Mouse (Mus musculus) heart, postnatal 36 days (tissue): ENCODE measurements around the gene Pola1. TPM values are rescaled to one million over a fixed set of nuclear protein-coding genes. Genes with fewer than 3 reads are reported as not detected.
"Not testable (repeated sequence)": the region's sequence is repeated elsewhere in the genome, so short reads cannot be mapped to it uniquely, and the experiment has no call there.

ENCODE experiments used
- DNase-seq, 2 experiments: peaks; one replicate each; pipeline ENCODE4 v3.0.0; 2021 to 2022
- intact Hi-C: fragments of 180-260 bp; cut with DNase I; formaldehyde crosslinking; loops from one replicate; pipeline ENCODE4 v1.15.1; 2025
- total RNA-seq, 2 experiments: library from RNA; stranded (reverse); gene quantifications; 2 replicates each; pipeline ENCODE4 v1.2.3; 2021

Pola1 gene
- total RNA-seq, 2 experiments from 2014 or later: 4.0 to 4.9 TPM

DNA sequence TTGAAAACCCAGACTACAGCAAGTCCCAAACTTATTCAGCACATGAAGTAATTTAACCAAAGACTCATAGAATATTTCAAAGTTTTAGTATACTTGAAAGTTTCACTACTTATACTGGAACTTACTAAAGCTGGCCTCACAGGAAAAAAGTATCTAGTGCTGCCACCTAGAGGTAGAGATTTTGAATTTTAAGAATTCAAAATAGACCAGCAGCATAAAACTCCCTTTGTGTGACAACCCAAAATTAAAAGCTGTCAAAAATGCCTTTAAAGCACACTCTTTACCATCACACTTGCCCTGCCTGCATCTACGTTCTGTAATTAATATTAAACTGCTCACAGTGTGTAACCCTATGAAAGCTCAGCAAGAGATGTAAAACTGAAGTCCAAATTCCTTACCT is 166.2 kb downstream of the Pola1 start:
- DNase-seq: no peak
- intact Hi-C loops: loop anchor here (2.0 kb wide), 1 partner anchor 397 kb away; no protein-coding TSS in a partner anchor

DNA sequence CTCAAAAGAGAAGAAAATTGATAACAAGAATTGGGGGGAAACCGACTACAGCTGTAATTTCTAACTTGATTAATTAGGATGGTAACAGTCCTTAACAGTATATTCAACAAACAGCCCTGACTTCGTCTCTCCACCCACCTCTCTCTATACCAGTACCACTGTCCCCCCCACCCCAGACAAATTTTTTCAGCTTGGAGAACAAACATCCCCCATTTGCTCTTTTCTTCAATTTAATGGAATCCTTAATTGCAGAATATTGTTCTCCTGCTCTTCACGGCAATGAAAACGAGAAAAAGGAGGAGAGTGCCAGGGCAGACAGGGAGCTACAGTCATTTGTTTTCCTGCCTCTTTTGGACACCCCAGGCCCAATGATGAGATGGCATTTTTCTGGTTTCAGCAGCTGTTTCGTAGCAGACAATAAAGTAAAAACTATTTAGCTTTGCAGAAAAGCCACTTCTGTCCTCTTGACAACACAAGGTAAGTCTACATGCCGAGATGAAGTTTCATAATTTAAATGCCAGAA is 202.2 kb downstream of the Pola1 start:
- no peak for DNase-seq
- intact Hi-C loops: no loop called here

DNA sequence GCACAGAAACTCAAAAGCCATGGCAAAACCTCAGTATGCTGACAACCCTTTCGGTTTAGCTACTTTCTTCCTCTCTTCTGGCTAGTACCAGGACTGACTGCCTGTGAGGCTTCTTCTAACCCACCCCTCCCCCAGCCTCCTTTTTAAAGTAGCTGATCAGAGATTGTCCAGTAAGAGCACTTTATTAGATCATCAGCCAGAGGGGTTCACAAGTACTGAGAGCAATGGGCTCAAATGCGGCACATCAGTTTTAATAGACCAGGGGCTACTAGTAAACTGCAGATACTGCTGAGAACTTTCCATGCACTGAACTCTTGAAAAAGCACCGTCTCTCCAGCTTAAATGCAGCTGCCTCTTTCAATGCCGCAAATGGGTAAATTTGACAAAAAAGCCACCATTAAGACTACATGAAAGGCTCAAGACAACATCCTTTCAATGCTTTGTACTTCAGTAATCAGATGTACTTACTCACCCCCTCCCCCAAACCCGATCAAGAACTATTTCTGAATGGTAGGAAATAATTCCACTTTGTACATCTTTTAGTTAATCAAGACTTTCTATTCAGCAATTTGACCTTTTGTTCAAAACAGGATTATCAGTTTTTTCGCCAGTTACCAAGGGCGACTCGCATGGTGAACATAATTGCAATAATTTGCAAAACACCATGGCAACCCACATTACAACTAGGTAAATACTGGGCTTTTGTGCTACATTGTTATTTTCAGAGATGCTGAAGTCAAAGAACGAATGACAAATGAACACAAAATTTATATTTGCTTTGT is 202.8 kb downstream of the Pola1 start:
- intact Hi-C loops: no loop called here
- no peak for DNase-seq

DNA sequence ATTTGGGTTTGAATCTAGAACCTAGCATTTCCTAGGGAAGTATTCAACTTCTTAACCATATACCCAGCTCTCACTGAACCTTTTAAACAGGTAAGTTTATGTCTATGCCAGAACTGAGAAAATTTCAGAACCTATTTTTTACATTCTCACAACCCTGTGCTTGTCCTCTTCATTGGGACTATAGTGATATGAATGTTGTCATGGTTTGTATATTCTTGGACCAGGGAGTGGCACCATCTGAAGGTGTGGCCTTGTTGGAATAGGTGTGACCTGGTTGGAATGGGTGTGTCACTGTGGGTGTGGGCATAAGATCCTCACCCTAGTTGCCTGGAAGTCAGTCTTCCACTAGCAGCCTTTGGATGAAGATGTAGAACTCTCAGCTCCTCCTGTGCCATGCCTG is 231.1 kb downstream of the Pola1 start:
- intact Hi-C loops: not testable (repeated sequence)

DNA sequence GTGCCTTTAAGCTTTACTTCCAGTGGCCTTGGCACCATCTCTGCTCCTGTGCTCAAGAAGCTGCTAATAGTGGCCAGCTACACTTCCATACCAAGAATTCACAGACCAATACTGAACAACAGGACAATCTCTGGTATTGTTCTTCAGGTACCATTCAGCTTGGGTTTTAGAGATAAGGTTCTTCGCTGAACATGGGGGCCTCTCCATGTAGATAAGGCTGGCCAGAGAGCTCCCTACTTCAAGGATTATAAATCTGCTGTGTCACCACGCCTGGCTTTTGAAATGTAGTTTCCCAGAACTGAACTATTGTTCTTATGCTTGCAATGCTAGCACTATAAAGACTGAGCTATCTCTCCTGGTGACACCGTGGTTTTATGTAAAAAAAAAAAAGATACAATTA is 234.9 kb downstream of the Pola1 start:
- intact Hi-C loops: no loop called here
- DNase-seq: no peak

More for the DNA sequence above, 231.1 kb downstream of the Pola1 start:
- not testable (repeated sequence) for DNase-seq

DNA sequence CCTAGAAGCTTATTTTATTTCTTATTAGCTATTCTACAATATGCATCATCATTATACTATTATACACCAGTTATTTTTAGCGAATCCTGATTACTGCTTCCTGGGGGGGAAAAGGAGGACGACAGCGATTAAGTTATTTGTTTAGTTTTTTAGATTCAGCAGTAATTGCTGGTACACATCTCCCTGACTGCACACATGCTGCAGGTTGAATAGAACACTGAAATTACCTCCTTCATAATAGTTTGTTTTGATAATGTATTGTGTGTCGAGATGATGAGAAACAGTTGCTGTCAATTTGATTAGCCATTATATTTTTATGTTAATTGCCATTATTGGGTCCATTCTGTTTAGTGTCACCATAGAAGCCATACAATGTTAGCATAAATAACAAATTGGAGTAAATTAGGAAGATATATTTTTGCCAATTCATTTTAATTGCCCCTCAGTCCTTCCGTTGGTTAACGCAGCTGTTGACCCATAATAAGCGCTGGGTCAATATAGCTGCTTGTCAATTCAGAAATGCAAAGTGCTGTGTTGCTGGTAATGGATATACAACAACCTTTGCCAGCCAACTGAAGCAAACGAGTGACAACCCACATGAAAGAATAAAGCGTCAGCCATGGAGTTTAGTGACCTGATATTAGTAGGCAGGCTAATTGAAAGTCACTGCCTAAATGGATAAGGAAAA is 254.5 kb downstream of the Pola1 start:
- no peak for DNase-seq

DNA sequence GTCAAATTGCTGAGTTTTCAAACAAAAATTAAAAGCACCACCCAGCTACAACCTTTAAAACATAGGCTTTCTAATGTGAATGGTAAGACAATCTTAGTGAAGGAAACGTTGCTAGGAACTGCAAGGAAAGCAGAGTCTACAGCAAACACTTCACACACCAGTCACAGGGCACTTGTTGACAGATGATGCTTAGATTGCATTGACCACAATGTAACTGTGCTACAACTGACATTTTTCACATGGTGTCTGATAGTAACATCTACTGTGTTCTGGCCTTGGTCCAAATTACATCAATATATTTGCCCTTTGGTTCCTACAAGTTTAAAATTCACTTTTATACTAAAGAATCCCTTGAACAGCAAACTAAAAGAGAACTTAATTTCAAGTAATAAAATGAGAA is 258.5 kb downstream of the Pola1 start:
- intact Hi-C loops: no loop called here
- no peak for DNase-seq

More for the DNA sequence above, 254.5 kb downstream of the Pola1 start:
- intact Hi-C loops: no loop called here

DNA sequence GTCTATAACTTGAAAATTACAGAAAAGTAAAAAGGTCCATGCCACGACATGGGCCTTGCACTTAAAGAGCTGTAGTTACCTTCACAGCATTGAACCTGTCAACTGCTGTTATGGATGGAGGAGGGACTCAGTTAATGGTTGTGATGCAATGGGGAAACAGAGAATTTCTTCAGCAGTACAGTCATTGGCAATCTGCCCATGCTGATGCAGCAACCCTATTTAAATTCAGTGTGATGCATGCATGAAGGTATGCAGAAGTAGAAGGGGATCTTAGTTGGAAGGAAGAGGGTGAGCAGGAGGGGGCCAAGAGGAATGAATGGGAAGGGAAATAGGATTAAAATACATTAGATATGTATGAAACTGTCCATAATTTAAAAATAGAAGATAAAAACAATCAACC is 262.2 kb downstream of the Pola1 start:
- no peak for DNase-seq
- intact Hi-C loops: no loop called here

DNA sequence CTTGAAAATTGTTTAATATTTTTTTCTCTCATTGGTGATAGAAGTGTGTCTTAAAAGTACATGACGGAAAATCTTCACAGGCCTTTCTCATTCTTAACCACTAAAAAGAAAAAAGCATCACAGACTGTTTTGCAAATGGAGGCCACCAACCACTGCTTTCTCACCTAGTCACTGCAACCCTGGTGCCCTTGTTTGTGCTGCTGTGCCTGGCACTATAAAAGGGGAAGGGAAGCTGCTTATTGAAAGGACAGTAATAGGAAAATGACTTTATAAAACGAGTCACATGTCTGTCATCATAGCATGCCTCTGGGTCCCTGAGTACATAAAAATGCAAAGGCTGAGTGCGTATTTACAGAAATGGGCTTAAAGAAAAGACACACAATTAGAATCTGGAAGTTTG is 263.7 kb downstream of the Pola1 start:
- intact Hi-C loops: no loop called here

DNA sequence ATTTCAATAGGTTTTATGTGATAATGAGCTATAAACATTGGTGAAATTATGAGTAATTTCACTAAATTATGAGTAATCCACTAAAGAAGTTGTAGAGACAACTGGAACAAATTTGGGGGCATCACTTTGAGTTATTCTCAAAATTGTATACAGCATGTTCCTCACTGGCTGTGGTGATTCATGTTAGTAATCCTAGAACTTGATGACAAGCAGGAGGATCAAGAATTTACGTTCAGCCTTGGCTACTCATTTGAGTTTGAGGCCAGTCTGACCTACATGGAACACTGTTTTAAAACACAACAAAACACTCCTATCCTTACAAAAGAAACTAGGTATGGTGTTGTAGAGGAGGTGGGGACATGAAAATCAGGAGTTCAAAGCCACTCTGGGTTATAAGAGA is 310.6 kb downstream of the Pola1 start:
- DNase-seq: no peak
- intact Hi-C loops: no loop called here

More for the DNA sequence above, 263.7 kb downstream of the Pola1 start:
- no peak for DNase-seq

DNA sequence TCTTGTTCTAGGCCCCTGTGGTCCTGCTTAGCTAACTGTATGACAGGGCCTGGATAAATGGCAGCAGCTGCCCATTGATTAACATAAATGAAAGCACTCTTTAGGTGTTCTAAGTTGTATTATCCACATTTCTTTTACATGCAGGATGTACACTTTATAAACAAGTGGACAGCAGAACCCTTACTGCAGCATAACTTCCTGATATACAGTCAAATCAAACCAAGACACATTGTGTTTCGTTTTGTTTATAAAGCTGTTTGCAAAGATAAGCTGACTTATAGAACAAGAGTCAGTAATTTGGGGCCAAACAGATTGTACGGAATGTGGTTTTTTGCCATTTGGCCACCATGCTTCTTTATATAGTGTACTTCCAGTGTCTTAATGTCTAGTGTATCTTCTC is 312.0 kb downstream of the Pola1 start:
- intact Hi-C loops: no loop called here
- DNase-seq: no peak

DNA sequence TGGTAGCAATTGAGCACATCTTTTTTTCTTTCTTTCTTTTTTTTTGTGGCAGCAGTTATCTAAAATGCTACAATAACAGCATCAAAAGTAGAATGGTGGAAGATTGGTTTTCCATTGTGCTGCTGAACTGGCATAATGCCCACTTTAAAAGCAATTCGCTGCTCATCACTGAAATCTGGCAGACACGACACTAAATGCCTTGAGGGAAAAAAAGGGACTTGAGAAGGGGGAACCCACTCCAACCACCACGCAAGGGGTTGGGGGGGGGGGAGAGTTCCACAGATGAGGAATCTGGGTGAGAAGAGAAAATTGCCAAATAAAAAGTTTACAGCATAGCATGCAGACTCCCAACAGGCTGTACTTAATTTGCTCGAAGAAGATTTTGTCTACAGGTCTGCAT is 314.4 kb downstream of the Pola1 start:
- intact Hi-C loops: no loop called here

DNA sequence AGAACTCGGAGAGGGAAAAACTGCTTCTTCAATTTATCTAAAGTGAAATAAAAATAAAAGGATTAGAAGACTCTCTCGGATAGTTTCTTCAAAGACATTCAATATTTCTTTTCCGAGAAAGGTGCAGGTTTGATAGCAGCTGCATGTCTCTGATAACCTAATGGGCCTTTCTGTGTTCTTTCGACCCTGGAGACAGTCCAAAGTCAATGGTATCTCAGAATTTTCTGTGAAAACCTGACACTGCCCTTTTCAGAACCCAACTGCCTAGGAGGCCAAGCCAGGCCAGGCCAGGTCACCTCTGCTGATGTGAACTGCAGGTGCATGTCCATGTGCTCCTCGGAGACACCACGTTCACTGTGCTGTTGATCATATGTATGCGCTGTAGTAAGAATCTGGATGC is 326.2 kb downstream of the Pola1 start:
- intact Hi-C loops: no loop called here
- DNase-seq: no peak

More for the DNA sequence above, 314.4 kb downstream of the Pola1 start:
- no peak for DNase-seq

DNA sequence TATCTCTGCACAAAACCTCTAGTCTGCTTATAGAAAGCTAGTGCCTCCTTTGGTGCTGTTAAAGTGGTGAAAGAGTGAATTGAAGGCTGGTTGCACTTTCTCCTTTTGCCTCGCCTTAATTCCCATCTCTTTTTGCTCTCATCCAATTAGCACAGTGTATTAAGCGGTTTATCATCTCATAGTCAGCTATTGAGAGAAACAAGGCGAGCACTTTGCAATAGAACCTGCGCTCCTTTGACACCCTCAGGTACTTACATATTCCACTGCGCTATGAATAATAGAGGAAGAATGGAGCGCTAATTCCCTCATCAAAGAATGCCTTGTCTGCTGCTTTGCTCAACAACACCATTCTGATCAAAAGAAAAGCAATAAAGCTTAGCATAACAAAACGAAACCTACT is 330.2 kb downstream of the Pola1 start:
- intact Hi-C loops: no loop called here
- DNase-seq: no peak

DNA sequence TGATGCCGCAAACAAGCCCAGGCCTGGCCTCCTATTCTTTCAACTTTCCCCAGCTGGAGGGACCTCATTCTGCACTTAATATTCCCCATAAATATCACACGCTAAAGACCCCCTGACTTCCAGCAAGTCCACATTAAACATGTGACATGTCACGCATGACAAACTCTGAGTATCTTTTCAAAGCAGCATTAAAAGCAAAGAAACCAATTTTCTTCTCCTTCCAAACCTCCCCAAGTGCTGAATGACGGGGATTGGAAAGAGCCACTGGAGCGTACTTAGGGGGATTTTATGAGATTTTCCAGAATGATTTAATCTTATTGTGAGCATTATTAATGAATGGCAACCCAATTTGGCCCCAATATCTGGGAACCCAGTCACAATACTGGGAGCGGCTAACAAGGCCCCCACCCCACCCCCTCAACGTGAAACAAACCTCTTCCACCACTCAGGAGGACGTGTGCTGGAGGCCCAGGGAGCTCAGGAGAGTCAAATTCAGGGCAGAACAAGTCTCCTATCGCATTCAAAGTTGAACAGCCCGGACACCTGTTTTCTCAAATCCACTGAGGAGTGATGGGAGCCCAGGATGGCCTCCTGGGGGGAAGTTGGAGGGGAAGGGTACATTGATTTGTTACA is 331.7 kb downstream of the Pola1 start:
- no peak for DNase-seq
- intact Hi-C loops: no loop called here

DNA sequence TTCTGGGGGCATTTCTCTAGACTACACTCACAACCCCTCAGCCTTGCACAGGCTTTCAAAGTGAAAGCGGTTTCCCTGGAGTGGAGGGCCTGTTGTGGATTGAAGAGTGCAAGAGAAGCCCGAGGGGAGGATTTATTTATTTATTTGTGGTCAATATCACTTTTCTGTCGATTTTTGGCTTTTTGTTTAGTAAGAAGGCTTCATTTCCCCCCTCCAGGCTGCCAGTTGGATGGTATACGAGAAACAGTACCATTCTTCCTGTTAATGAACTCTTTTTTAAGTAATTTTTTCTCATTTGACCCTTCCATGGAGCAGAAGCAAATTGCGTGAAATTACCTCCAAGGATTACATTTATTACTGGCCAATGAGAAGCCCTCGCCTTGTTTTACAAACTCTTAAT is 332.2 kb downstream of the Pola1 start:
- intact Hi-C loops: no loop called here

DNA sequence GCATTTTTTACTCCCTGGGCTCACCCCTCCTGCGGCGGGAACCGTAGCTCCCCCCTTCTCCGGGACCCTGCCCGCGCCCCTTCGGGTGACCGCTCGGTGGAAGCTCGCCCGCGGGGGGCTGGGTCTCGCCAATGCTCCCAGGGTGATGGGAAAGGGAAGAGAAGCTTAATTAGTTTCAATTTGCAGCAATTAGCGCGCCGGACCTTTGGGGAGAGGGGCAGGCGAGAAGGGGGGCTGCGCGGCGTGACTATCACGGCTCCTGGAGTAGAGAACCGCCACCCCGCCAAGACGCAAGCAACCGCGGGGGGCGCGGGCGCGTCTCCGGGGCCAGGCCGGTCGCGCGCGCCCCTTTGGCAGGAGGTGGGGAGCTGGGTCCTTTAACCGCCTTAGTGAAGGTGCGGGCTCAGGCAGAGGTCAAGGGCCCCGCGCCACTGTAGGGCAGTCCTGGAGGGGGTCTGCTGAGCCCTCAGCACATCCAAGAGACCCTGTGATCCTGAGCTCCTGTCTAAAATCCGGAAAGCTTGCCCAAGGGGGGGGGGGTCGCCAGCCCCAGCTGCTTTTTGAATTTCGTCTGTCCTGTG is 332.8 kb downstream of the Pola1 start:
- intact Hi-C loops: no loop called here

More for the DNA sequence above, 332.2 kb downstream of the Pola1 start:
- DNase-seq: no peak

DNA sequence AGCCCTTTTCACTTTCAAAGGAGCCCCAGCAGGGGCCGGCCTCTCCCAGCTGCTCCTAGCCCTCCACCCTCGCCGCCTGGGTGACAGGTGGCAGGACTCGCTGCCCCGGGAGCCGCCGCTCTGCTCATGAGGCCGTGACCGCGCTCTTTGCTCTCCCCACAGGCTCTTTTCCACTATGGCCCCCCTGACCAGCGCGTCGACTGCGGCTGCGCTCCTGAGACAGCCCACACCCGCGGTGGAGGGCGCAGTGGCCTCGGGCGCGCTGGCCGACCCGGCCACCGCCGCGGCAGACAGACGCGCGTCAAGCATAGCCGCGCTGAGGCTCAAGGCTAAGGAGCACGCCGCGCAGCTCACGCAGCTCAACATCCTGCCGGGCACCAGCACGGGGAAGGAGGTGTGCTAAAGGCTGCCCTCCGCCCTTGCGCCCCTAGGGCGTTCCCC is 334.9 kb downstream of the Pola1 start:
- intact Hi-C loops: no loop called here

More for the DNA sequence above, 332.8 kb downstream of the Pola1 start:
- DNase-seq: no peak

DNA sequence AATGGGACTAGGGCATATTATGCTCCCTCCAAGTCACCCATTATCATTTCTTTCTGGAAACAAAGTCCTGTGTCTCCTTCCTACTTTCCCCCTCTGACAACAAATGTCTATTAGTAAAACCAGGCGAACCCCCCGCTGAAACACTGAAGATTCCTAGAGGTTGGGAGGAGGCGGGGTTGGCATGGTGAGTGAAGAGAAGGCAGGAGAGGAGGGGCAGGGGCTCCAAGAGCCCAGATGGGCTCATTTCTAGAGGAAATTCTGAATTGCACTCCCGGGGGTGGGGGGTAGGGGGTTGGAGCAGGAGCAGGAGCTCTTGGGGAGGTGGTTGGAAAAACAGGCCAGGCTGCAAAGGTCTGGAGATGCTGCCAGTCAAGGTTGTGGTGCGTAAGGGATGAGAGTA is 336.1 kb downstream of the Pola1 start:
- no peak for DNase-seq
- intact Hi-C loops: no loop called here

More for the DNA sequence above, 334.9 kb downstream of the Pola1 start:
- DNase-seq: no peak

DNA sequence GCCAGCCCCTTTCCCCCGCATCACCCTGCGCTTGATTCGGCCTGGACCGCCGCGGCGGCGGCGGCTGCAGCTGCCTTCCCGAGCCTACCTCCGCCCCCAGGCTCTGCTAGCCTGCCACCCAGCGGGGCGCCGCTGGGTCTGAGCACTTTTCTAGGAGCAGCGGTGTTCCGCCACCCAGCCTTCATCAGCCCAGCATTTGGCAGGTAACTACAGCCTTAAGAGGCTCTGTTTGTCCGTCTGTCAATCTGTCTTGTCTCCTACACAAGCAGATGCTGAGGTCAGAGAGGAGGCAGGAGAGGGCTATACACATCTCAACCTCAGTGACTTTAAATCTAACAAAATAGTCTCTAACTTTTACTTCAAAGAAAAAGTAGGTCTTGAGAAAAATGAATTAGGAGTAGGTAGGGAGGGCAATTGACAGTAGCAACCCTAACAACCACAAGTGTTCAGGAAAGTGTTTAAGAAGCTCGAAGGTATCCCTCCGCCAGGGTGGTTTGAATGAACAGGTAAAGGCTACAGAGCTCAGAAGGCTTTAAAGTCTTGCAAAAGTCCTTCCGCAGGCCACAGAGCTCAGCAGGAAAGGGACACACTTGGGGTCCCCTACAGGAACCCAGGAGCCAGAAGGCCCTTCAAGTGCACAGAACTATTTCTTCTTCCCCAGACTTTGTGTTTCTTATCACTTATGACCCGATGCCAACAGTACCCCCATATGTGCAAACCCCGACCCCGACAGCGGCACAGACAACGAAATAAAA is 337.0 kb downstream of the Pola1 start:
- no peak for DNase-seq
- intact Hi-C loops: no loop called here
